Mouse (Mus musculus) limb, embryonic 14.5 days (tissue): ENCODE data around the gene Gm15517. TPM values are rescaled to one million over a fixed set of nuclear protein-coding genes. Genes with fewer than 3 reads are reported as not detected.
A peak's percentile ranks its signal among the peaks of the same experiment; 100 is the strongest.
"Not testable (repeated sequence)": the region's sequence is repeated elsewhere in the genome, so short reads cannot be mapped to it uniquely, and the experiment has no call there.

Experiments
- ATAC-seq: fragments of 200-750 bp; cut with Nextera tagmentation; 2 replicates; pipeline ENCODE4 v1.8.0; 2017; ENCODE audit warnings: low read depth, moderate number of reproducible peaks, moderate TSS enrichment; ENCODE audit not compliant: low FRiP score
- DNase-seq: peaks from one replicate; pipeline ENCODE4 v3.0.0-alpha.2; 2015; ENCODE audit warnings: low spot score
- H3K27ac ChIP-seq: fragments of 300-500 bp; sonication (generic); replicated peaks from 2 replicates; pipeline ENCODE4 v1.5.1; 2014; ENCODE audit warnings: low read depth, mild to moderate bottlenecking, low read length, moderate library complexity, mixed read lengths
- H3K27me3 ChIP-seq: fragments of 300-500 bp; sonication (generic); 2 replicates; pipeline ENCODE4 v1.6.1; 2014; ENCODE audit warnings: low read length, mixed read lengths; ENCODE audit not compliant: control insufficient read depth, insufficient read depth
- H3K36me3 ChIP-seq: fragments of 300-500 bp; sonication (generic); 2 replicates; pipeline ENCODE4 v1.6.1; 2014; ENCODE audit warnings: mild to moderate bottlenecking, low read length, moderate library complexity, mixed read lengths; ENCODE audit not compliant: control insufficient read depth, insufficient read depth
- H3K4me1 ChIP-seq: fragments of 300-500 bp; sonication (generic); 2 replicates; pipeline ENCODE4 v1.6.1; 2014; ENCODE audit warnings: antibody characterized with exemption, low read length, mixed read lengths; ENCODE audit not compliant: control insufficient read depth, insufficient read depth
- H3K4me2 ChIP-seq: fragments of 300-500 bp; sonication (generic); replicated peaks from 2 replicates; pipeline ENCODE4 v1.6.1; 2014; ENCODE audit warnings: low read depth, mild to moderate bottlenecking, low read length, moderate library complexity; ENCODE audit not compliant: severe bottlenecking
- H3K4me3 ChIP-seq: fragments of 300-500 bp; sonication (generic); replicated peaks from 2 replicates; pipeline ENCODE4 v1.5.1; 2014; ENCODE audit warnings: low read length
- H3K9ac ChIP-seq: fragments of 300-500 bp; sonication (generic); 2 replicates; pipeline ENCODE4 v1.6.1; 2014; ENCODE audit warnings: mild to moderate bottlenecking, low read depth, low read length, moderate library complexity; ENCODE audit not compliant: severe bottlenecking
- H3K9me3 ChIP-seq: fragments of 300-500 bp; sonication (generic); 2 replicates; pipeline ENCODE4 v1.6.1; 2016; ENCODE audit warnings: low read length; ENCODE audit not compliant: control insufficient read depth
- POLR2A ChIP-seq: fragments of 200-500 bp; IDR thresholded peaks from 2 replicates; pipeline ENCODE4 v1.8.0; 2012; ENCODE audit warnings: inconsistent platforms, mild to moderate bottlenecking, moderate library complexity, borderline replicate concordance; ENCODE audit not compliant: insufficient read depth, insufficient read length; ENCODE audit errors: extremely low read depth
- WGBS: fragments of 180-500 bp; shearing (Covaris S2); extraction: QIAGEN DNeasy Blood & Tissue Kit; methylation state at CpG from one replicate; pipeline ENCODE4 v1.1.7; 2014; 5-methylcytosine and 5-hydroxymethylcytosine counted together
- polyA plus RNA-seq, 2 experiments: library from polyadenylated mRNA; depleted of rRNA in 1 of 2; stranded (reverse) in 1 of 2; unstranded in 1 of 2; fragments of >200 nt; fragmentation: Nextera tagmentation in 1 of 2; extraction: Ambion mirVana in 1 of 2; gene quantifications; 2 replicates each; pipeline versions ENCODE4 v1.2.1 to v1.2.3; 2012 to 2014

Gene Gm15517
- polyA plus RNA-seq, 2 experiments: not detected

- H3K27me3 ChIP-seq: no peaks in the 10 kb centered on the region
- peak overlapping the region; percentile 96 for H3K27ac ChIP-seq
- H3K9ac ChIP-seq: peak overlapping the region; percentile 91
- peak overlapping the region; percentile 73 for H3K4me2 ChIP-seq
- DNase-seq (peak; percentile 28), ATAC-seq (peak; percentile 48)
- peaks cover 11% of the 10 kb centered on the region; the same call in 1 of the 2 replicates for H3K4me1 ChIP-seq
- H3K36me3 ChIP-seq: peaks cover 37% of the 10 kb centered on the region
- WGBS: 0% methylated on average over 22 of the region's 23 CpGs
- no peak for TF ChIP-seq POLR2A
- H3K9me3 ChIP-seq: no peaks in the 10 kb centered on the region
- peak overlapping the region; percentile 83 for H3K4me3 ChIP-seq
Measured at GRCm38 (mm10) chr7:44246984-44247470, 14.2 kb upstream of the Gm15517 start.

- Histone ChIP-seq H3K4me3 (peak overlapping the region; percentile 83), H3K36me3 (peaks cover 47% of the 10 kb centered on the region), H3K27ac (no peak overlapping the region), H3K27me3 (no peaks in the 10 kb centered on the region), H3K4me2 (peak overlapping the region; percentile 73), H3K4me1 (peaks cover 11% of the 10 kb centered on the region; the same call in 1 of the 2 replicates), H3K9me3 (no peaks in the 10 kb centered on the region), H3K9ac (no peak overlapping the region)
- 84% methylated on average over 2 of the region's 2 CpGs for WGBS
- no peak for DNase-seq
- no peak for ATAC-seq
- no peak for TF ChIP-seq POLR2A
Measured at GRCm38 (mm10) chr7:44247971-44248370, 13.3 kb upstream of the Gm15517 start.

GRCm38 (mm10) chr7:44249248-44249647 lies 12.0 kb upstream of the Gm15517 start:
- no peak for DNase-seq
- Histone ChIP-seq H3K36me3 (peaks cover 52% of the 10 kb centered on the region), H3K4me2 (no peak overlapping the region), H3K27ac (no peak overlapping the region), H3K9ac (no peak overlapping the region), H3K4me3 (no peak overlapping the region), H3K4me1 (peaks cover 11% of the 10 kb centered on the region; the same call in 1 of the 2 replicates), H3K9me3 (no peaks in the 10 kb centered on the region), H3K27me3 (no peaks in the 10 kb centered on the region)
- no peak for ATAC-seq
- WGBS: 91% methylated on average over 4 of the region's 4 CpGs
- TF ChIP-seq POLR2A: no peak

- H3K4me2 ChIP-seq, H3K9ac ChIP-seq, ATAC-seq, H3K27ac ChIP-seq, DNase-seq, H3K27me3 ChIP-seq, H3K9me3 ChIP-seq, H3K4me1 ChIP-seq, H3K4me3 ChIP-seq: not testable (repeated sequence)
- peaks cover 52% of the 10 kb centered on the region for H3K36me3 ChIP-seq
- 92% methylated on average over 14 of the region's 17 CpGs for WGBS
Measured at GRCm38 (mm10) chr7:44250732-44251275, 10.4 kb upstream of the Gm15517 start.

- DNase-seq (no peak), ATAC-seq (peak; percentile 21; the same call in 1 of the 2 replicates)
- Histone ChIP-seq H3K27me3 (no peaks in the 10 kb centered on the region), H3K9ac (no peak overlapping the region), H3K4me1 (0 out of 2 replicates have a peak, but pooled peaks cover under 1% of the 10 kb centered on the region), H3K4me3 (no peak overlapping the region), H3K36me3 (peaks cover 48% of the 10 kb centered on the region), H3K27ac (no peak overlapping the region), H3K4me2 (no peak overlapping the region), H3K9me3 (no peaks in the 10 kb centered on the region)
- TF ChIP-seq POLR2A: no peak
- 63% methylated on average over 15 of the region's 15 CpGs for WGBS
Measured at GRCm38 (mm10) chr7:44253023-44253616, 8.1 kb upstream of the Gm15517 start.
